Mouse (Mus musculus) T-helper 1 cell (primary cell): ENCODE data around the gene Tulp1.
"Not testable (repeated sequence)": the region's sequence is repeated elsewhere in the genome, so short reads cannot be mapped to it uniquely, and the experiment has no call there.

Experiments used
- in situ Hi-C: fragments of 300-600 bp; cut with MboI, MseI; formaldehyde crosslinking; loops from one replicate; pipeline ENCODE4 v1.15.1; 2025; ENCODE audit warnings: high pct_unique_total_duplicates

The Tulp1 gene

DNA sequence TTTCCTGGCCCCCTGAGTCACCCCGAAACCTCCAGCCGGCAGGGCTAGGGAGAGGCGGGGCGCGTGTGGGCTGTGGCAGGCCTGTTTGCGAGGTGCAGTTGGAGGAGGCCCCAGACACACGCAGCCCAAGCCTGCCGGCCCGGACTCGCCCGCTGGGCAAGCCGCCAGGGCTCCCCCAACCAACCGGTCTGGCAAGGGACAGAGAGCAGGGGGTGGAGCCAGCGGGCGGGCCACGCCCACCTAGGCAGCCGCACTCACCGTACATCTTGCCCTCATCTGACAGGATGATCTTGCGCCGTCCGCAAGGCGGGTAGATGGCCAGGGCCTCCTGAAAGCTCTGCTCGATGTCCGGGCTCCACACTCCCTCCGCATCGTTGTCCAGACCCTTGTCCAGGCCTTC, 23.9 kb downstream of the Tulp1 start:
- in situ Hi-C loops: no loop called here

DNA sequence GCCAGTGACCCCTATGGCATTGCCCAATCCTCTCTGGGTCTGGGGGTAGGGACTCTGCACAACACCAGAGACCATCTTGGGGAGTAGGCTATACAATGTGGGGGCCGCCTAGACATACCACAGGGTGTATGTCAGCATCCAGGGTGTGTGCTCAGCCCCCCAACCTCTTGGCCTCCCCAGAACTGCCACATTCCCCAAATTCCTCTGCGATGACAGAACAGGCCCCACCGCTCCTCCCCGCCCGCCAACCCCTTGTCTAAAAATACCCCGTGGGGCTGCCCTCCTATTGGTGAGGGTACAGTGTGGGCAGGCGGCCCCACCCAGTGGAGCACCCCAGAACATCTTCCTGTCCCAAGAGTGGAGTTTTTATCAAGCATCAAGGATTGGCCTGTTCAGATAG, 24.4 kb downstream of the Tulp1 start:
- in situ Hi-C loops: no loop called here

DNA sequence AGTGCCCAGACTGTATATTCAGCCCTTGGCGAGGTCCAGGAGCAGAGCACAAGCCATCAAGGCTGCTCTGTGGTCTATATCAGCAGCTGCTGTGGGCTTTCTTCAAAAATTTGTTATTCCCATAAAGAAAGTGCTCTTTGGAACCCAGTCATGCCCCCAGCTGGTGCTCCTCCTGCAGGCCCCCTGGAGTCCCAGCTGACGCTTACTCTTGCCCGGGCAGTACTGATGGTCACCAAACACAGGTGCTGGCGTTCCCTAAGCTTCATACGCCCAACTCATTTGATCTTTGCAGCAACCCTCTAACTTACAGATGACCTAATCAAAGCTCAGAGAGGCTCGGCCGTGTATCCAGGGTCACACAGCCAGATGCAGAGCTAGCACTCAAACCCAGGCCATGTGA, 27.5 kb downstream of the Tulp1 start:
- in situ Hi-C loops: no loop called here

DNA sequence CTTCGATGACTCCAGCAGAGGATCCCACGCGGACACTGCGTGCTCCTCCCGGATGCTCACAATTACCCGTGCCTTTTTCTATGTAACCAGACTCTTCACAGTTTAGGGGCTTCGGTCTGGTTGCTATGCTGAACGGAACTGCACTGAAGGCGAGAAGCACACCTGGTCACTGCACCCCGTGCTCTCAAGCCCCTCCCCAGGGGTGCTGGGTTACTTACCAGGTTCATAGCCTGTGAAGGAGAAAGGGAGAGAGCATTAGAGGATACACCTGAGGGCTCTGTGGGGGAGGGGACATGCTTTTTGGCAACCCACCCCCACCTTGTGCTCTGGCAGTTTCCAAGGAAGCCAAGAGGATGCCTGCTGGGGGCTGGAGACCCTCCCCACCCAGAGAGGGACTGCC, 29.8 kb downstream of the Tulp1 start:
- in situ Hi-C loops: no loop called here

DNA sequence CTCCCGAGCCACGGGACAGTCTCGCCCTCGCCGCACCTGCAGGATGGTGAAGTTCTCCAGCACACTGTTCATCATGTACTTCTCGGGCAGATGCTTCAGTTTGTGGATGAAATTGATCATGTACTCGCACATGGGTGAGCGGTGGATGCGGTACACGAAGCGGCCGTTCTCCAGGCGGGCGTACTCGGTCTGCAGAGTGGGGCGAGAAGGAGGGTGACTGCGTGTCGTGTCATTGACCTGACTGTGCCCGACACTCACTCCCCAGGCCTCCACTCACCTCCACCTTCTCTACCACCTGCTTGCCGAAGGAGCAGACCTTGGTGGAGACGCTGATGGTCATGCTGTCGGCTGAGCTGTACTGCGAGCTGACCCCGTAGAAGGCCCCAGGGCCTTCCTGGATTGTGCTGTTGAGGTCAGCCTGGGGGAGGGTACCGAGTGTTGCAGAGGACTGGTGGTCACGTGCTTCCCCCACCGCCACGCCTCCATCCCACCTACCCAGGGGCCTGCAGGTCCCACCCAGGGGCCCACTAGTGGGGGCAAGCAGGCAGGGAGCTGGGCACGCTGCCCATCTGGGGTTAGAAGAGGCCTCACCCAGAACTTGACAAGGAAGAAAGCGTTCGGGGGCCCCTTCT, 32.0 kb downstream of the Tulp1 start:
- in situ Hi-C loops: no loop called here

DNA sequence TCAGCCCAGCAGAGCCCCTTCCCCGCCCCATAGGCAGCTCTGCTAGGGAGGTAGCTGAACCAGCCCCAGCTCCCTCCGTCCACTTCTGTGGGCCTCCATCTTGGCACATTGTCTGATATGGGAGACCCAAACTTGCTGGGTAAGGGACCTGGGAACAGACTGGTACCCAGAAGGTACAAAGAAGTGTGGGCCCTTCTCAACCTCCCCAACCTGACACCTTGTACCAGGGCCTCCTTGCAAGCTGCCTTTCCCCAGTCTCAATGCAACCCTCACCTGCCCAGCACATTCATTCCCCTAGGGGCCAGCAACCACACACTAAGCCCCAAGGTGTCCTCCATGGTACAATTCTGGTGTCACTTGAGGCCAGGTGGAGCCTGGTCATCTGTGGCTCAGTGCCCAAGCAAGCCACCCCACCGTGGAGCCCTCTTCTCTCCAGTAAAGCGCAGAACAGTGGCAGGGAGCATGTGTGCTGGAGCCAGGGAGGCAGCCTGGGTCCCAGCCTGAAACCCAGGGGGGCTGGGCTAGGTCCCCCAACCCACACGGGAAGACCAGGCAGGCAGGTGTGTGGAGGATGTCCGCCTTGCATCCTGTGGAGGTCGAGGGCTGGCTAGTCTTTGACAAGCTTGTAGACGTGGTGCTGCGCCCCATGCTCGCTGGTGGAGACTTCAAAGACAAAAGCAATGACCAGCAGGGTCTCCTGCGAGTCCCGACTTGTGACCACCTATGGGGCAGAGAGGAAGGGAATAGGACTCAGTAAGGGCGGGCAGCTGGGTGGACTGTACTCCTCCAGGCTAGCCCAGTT, 32.7 kb downstream of the Tulp1 start:
- in situ Hi-C loops: no loop called here

DNA sequence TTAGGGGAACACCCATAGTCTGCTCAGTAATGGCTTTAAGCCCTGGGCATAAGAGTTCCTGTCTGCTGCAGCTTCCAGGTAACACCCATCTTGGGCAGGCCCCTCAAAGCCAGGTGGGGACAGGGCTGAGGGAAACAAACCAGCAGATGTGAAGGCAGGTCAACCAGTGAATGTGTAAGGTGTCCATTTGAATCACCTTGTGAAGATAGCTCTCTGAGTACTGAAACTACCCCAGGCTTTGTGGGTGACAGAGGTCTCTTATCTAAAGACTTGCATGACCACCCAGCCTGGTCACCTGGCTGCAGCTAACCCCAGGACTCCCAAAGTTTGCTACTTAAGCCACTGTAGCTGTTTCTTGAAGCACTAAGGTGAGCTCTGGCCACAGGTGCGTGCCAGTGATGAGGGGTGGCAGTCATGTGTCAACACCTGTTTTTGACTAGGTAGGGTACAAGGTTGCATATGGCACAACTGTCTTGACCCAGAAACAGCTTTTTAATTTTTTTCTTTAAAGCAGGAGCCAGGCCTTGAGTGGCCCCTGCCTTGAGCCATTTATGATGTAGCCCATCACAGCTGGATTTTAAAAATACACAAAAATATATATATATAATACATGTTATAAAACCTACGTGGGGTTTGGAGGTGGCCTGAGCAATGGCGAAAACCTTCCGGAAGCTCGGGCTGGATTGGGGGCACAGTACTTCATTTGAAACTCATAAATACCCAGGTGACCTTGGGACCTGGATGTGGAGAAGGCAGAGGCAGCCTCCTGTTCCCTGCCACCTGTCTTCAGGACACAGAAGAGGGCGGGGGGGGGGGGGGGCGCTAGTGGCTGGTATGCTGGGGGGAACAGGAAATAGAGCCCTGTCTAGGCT, 33.5 kb downstream of the Tulp1 start:
- in situ Hi-C loops: no loop called here

DNA sequence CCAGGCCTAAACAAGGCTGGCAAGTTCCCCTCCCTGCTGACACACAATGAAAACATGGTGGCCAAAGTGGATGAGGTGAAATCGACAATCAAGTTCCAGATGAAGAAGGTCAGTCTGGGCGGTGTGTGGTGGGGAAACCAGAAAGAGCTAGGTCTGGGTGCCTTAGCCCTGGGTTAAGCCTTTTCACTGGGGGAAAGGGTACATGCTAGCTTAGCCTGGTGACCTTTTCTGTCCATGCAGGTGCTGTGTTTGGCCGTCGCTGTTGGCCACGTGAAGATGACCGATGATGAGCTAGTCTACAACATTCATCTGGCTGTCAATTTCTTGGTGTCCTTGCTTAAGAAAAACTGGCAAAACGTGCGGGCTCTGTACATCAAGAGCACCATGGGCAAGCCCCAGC, 34.4 kb downstream of the Tulp1 start:
- in situ Hi-C loops: not testable (repeated sequence)

DNA sequence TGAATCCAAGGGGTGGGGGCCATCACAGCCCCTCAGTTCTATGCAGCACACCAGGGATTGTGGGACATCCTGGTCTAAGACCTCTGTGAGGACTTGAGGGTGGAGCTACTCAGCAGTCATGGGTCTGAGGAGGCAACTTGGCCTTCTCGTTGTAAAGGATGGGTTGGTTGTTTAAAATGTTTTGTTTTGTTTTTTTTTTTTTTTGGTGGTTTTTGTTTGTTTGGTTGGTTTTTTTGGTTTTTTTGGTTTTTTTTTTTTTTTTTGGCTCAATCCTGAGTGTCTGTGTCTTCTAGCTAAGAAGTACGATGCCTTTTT, 34.8 kb downstream of the Tulp1 start:
- in situ Hi-C loops: no loop called here

DNA sequence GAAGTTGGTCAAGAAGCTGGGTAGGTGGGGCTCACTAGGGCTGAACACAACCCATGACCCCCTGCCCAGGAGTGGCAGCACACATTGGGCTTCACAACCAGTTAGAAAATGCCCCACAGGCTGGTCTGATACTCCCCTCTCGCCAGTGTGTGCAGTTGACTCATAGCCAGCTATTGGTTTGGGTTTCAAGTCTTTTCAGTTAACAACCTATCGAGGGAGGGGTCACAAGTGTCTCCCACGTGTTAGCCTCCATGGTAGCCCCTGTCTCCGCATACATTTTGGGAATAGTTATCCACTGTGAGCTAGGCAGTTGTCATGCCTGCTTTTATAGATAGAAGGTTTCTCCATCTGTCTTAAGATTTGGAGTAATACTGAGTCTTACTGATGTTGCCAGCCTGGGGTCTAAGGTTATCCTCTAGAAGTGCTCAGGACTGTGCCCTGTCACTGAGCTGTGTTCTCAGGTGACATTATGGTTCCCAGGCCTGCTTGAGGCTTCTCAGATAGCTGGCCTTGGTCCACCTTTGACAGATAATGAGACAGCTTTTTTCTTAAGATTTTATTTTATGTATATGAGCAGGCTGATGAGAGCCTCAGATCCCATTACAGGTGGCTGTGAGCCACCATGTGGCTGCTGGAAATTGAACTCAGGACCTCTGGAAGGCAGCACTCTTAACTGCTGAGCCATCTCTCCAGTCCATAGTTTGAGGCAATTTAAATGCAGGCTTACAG, 35.4 kb downstream of the Tulp1 start:
- in situ Hi-C loops: no loop called here

DNA sequence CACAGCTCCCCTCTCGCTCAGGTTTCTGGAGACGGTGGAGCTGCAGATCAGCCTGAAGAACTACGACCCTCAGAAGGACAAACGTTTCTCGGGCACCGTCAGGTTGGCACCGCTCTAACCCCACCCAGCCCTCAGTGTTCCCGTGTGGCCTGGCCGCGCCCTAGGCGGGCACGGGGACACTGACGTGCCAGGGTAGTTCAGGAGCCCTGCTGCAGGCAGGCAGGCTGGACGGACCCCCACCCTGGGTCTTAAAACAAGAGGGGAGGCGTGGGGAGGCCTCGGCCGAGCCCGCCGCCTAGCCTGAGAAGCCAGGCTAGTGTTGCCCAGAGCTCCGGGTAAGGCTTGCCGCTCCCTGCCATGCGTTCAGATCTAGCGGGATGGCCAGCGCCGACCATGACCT, 36.1 kb downstream of the Tulp1 start:
- in situ Hi-C loops: no loop called here

DNA sequence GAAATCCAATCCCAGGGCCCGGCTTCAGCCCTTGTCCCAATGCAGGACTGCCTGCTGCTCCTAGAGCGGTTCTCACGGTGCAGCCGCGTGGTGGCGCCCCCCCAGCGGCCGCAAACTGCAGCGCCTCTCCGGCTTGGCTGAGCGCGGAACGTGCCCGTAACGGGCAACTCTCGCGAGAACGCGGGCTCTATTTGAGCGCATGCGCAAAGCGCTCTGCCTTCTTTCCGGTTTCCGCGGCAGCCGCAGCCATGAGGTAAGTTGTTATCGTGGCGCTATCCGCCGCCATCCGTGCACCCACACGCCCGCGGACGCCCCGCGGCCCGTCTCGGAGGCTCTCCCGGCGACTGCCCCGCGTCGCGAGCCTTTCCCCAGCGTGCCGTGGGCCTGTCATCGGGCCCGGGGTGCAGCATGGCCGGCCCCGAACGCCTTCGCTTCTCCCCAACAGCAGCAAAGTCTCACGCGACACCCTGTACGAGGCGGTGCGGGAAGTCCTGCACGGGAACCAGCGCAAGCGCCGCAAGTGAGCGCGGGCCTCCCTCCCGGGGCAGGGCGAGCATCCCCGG, 36.6 kb downstream of the Tulp1 start, which contains the start of gene Rpl10a:
Gene Rpl10a, plus strand, starts transcription at position 106 of the 563 bp plus-strand sequence.
- in situ Hi-C loops: no loop called here

DNA sequence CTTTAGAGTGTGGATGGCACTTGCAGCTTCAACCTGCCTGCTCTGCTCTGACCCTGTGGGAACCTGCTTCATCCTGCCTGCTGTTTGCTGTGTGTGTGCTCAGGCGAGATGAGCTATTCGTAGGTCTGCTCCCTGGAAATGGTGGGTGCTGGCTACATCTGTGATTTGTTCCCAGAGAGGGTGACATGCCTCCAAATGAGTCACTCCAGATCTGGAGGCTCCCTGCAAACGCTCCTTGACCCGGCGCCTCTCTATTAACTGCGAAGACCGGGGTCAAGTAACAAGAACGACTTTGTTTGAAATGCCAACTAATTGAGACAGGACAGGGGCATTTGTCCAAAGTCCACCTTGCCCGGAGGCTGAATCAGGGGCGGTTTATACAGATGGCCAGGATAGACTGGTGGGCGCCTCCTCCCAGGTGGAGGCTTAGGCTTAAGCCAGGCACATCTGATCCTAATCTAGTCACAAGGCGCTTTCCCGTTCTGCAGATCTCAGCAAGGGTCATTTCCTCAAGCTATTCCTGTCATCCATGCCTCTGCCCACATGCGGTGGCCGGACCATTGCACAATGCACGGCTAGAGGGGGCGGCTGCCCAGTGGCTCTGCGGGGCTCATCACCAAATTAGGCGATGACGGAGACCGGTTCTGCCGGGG, 37.2 kb downstream of the Tulp1 start:
- in situ Hi-C loops: no loop called here

DNA sequence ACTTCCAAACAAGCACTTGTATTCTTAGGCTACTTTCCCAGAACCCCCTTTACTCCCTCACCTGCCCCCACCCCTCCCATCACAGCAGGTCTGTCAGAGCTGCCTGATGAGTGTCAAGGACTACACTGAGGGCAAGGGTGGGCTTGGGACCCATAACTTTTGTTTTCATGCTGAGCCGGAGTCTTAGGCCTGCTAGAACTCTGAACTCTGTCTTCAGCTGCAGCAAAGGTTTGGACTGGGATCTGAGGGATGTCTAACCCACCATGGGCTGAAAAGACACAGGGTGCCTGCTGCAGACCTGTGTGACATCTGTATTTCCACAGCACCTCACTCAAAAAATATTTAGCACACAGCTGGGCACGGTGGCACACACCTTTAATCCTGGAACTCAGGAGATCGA, 38.1 kb downstream of the Tulp1 start:
- in situ Hi-C loops: no loop called here

DNA sequence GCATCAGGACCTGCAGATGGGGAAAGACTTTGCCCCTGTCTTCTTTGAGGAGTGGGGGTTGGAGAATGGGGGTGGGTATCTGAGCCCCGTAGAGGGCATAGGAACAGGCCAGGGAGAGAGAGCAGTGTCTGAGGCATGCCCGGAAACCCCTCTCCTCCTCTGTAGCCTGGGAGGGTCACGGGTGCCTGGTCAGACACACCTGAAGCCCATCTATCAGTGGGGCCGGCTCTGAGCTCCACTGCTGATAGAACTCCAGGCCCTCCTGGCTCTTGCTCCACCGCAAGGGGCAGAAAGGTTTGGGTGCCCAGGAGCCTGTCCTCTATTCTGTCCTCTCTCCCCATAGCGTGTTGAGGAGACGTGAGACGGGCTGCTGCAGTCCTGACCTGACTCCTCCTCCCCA, 39.3 kb downstream of the Tulp1 start:
- in situ Hi-C loops: no loop called here

DNA sequence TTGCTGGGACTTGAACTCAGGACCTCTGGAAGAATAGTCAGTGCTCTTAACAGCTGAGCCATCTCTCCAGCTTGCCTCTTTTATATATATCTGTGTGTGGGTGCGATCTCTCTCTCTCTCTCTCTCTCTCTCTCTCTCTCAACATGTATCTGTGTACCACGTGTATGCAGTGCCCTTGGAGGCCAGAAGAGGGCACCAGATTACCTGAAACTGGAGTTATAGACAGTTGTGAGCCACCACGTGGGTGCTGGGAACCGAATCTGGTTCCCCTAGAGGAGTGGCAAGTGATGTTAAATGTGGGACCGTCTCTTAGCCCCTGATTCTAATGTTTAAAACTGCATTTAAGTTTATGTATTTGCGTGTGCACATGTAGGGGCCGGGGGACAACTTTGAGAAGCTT, 40.6 kb downstream of the Tulp1 start:
- in situ Hi-C loops: not testable (repeated sequence)

DNA sequence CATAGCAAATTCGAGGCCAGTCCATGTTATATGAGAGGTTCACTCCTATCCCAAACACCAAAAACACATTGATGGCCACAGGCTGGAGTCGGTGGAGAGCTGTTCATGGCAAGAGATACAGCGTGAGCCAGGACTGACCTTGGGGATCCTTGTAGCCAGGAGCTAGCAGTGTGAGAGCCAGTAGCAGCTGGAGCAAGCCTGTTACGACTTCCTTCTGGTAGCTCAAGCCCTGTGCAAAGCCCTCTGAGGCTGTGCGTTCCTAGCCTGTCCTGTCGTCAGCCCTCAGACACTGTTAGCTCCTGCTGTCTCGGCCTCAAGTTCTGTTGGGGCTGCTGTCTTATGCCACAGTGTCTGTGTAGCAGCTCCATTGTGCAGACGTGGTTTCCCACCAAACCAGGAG, 41.2 kb downstream of the Tulp1 start:
- in situ Hi-C loops: no loop called here

DNA sequence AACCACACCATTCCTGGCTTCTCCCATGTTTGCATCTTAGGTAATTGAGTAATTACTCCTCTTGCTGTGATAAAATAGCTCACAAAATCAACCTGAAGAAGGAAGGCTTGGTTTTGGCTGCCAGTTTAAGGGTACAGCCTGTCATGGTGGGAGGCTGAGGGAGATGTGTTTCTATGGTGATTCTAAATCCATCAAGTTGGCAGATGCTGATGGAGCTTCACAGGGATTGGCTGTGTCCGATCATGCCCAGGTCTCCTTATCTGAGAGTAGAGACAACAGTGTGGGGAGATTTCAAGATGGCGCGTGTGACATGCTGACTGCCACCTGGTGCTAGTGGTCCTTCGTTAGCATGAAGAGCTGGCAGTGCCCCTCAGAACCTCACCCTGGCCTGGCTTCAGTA, 43.3 kb downstream of the Tulp1 start:
- in situ Hi-C loops: no loop called here

DNA sequence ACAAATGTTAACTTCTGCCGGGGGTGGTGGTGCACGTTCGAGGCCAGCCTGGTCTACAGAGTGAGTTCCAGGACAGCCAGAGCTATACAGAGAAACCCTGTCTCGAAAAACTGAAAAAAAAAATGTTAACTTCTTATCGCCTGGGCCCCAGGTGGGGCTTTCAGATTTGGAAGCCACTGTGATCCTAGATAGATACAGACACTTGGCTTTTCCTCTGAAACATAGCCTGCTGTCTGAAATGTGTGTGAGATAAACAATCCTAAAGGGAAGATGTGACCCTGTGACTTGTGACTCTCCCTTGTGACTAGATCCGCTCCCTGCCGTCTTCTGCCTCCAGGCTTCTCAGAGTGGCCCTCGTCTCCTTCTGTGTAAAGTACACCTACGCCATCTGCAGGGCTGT, 47.3 kb downstream of the Tulp1 start:
- in situ Hi-C loops: loop anchor here (5.0 kb wide), 1 partner anchor 90 kb away; no protein-coding TSS in a partner anchor

DNA sequence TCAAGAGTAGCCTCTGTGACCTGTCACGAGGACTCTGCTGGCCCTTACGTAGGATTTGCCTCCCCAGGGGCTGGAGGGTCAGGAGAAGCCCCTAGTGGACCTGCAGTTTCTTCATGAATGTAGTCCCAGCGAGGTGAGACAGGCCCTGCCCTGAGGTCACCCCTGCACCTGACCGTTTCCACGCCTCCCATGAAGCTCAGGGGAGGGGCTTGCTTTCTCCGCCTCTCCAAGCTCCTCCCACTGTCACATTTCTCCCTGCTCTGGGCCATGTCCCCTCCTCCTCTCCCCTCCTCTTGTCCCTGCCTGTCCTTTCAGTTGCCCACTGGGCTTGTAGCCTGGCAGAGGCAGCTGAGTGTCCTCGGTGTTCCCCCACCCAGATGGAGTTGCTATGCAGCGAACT, 47.9 kb downstream of the Tulp1 start:
- in situ Hi-C loops: loop anchor here (5.0 kb wide), 1 partner anchor 90 kb away; no protein-coding TSS in a partner anchor

DNA sequence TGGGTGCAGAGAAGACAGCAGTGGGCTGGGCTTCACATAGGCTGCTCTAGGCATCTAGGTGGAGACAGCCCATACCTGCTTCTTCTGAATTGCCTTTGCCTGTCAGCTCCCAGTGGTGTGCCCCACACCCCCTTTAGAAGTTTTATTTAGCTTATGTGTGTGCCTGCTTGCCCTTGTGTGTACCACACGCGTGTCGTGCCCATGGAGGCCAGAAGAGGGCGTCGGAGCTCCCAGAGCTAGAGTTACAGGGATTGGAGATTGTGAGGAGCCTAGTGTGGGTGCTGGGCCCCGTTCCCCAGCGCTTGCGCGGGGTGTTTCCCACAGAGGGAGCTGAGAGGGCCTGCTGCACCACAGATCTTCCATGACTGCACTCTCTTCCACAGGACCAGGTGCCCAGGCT, 48.5 kb downstream of the Tulp1 start:
- in situ Hi-C loops: loop anchor here (5.0 kb wide), 1 partner anchor 89 kb away; no protein-coding TSS in a partner anchor
